Mouse (Mus musculus): ENCODE results near the gene Stat5b. TPM values are rescaled to one million over a fixed set of nuclear protein-coding genes. Genes with fewer than 3 reads are reported as not detected.

Stat5b gene
- polyA plus RNA-seq, 1 experiment from 2014 or later = 14.0 TPM

- H3K27me3 ChIP-seq = peaks cover 13% of the 10 kb centered on the region
- no peak overlapping the region for H3K27ac ChIP-seq
- H3K4me3 ChIP-seq (replicated peaks) = peak overlapping the region; percentile 78
- H3K9me3 ChIP-seq = no peaks in the 10 kb centered on the region
- no peaks in the 10 kb centered on the region for H3K36me3 ChIP-seq
- peaks cover 29% of the 10 kb centered on the region for H3K4me1 ChIP-seq (replicated peaks)
- no peak for ATAC-seq
- peak overlapping the region; percentile 76 for H3K4me2 ChIP-seq (replicated peaks)
- 58% methylated on average over 6 of the region's 6 CpGs for WGBS
- H3K9ac ChIP-seq (replicated peaks) = peak overlapping the region; percentile 91
Observed at GRCm38 (mm10) chr11:100848789-100849379, 1.6 kb downstream of the Stat5b start.

GRCm38 (mm10) chr11:100848080-100848479 lies 2.4 kb downstream of the Stat5b start:
- H3K9me3 ChIP-seq = no peaks in the 10 kb centered on the region
- WGBS = 74% methylated on average over 4 of the region's 4 CpGs
- peaks cover 8% of the 10 kb centered on the region for H3K27me3 ChIP-seq
- peak overlapping the region; percentile 76; the same call in 1 of the 2 replicates for H3K4me2 ChIP-seq (replicated peaks)
- peaks cover 29% of the 10 kb centered on the region for H3K4me1 ChIP-seq (replicated peaks)
- H3K27ac ChIP-seq = no peak overlapping the region
- no peak overlapping the region for H3K4me3 ChIP-seq (replicated peaks)
- H3K36me3 ChIP-seq = no peaks in the 10 kb centered on the region
- H3K9ac ChIP-seq (replicated peaks) = no peak overlapping the region
- no peak for ATAC-seq

DNA sequence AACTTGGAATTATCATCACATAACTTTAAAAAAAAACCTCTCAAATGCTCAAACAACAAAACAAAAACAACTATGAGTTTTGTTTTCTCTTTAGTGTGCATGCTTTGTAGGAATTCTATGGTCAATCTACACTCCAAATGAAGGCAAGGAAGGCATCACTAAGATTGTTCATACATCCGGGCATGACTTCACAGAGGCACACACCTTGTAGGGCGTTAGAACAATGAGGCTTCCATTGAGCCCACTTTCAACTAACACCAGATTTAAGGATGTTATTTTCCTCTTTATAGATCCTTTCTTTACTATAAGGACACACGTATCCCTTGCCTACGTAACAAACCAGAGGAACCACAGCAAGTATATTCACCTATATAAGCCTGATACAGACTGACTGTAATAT lies 3.0 kb downstream of the Stat5b start:
- Histone ChIP-seq H3K9me3 (no peaks in the 10 kb centered on the region), H3K36me3 (no peaks in the 10 kb centered on the region), H3K27ac (no peak overlapping the region), H3K4me1 (replicated peaks) (peaks cover 29% of the 10 kb centered on the region), H3K9ac (replicated peaks) (no peak overlapping the region), H3K4me3 (replicated peaks) (no peak overlapping the region), H3K4me2 (replicated peaks) (no peak overlapping the region), H3K27me3 (peaks cover 2% of the 10 kb centered on the region)
- WGBS = 92% methylated on average over 4 of the region's 4 CpGs
- no peak for ATAC-seq

- 90% methylated on average over 6 of the region's 6 CpGs for WGBS
- H3K36me3 ChIP-seq = no peaks in the 10 kb centered on the region
- no peak overlapping the region for H3K27ac ChIP-seq
- ATAC-seq = no peak
- peaks cover 21% of the 10 kb centered on the region for H3K4me1 ChIP-seq (replicated peaks)
- no peak overlapping the region for H3K4me2 ChIP-seq (replicated peaks)
- H3K4me3 ChIP-seq (replicated peaks) = no peak overlapping the region
- no peaks in the 10 kb centered on the region for H3K9me3 ChIP-seq
- H3K27me3 ChIP-seq = no peaks in the 10 kb centered on the region
- H3K9ac ChIP-seq (replicated peaks) = no peak overlapping the region
Observed at GRCm38 (mm10) chr11:100845793-100846192, 4.7 kb downstream of the Stat5b start.

DNA sequence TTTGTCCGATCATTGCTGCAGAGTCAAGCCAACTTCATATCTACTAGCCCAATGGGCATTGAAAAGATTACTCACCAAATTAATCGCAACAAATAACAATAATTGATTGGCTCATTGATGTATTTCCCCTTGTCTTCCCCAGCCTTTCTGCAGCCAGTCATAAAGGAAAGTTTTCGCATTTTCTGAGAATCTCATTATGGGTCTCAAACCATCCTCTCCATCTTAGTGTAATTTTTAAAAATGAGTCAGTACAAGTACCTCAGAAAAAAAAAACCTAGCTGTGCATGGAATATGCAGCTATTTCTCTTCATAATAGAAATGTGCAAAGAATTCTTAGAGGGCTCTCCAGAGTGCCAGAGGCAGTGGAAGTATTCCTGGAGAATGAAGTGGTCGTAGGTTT lies 6.4 kb downstream of the Stat5b start:
- no peak for ATAC-seq
- H3K4me1 ChIP-seq (replicated peaks) = peaks cover 13% of the 10 kb centered on the region
- 94% methylated on average over 4 of the region's 4 CpGs for WGBS
- H3K27me3 ChIP-seq = no peaks in the 10 kb centered on the region
- no peak overlapping the region for H3K9ac ChIP-seq (replicated peaks)
- no peak overlapping the region for H3K4me2 ChIP-seq (replicated peaks)
- H3K36me3 ChIP-seq = no peaks in the 10 kb centered on the region
- no peak overlapping the region for H3K4me3 ChIP-seq (replicated peaks)
- no peak overlapping the region for H3K27ac ChIP-seq
- no peaks in the 10 kb centered on the region for H3K9me3 ChIP-seq

- no peak overlapping the region for H3K27ac ChIP-seq
- WGBS = 94% methylated on average over 8 of the region's 8 CpGs
Observed at GRCm38 (mm10) chr11:100843070-100843669, 7.4 kb downstream of the Stat5b start.

DNA sequence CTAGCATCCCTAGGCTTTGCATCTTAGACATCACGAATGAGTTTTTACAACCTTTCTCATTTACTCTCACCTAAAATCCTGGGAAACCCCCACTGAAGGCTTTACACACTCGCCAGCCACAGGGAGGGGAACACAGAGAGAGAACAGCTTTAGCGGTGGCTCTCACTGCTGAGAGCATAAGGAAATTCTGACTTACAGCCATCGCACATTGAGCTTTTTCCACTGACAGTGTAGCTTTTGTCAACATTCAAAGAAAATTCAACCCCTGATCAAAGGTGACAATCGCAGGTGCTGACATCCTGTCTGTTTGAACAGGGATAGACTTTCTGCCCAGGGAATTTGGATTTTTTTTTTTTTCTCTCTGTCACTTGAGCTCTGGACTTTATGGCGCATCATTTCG lies 8.5 kb downstream of the Stat5b start:
- 89% methylated on average over 7 of the region's 7 CpGs for WGBS
- Histone ChIP-seq H3K27me3 (no peaks in the 10 kb centered on the region), H3K4me2 (replicated peaks) (no peak overlapping the region), H3K9ac (replicated peaks) (no peak overlapping the region), H3K27ac (no peak overlapping the region), H3K4me1 (replicated peaks) (no peaks in the 10 kb centered on the region), H3K9me3 (no peaks in the 10 kb centered on the region), H3K4me3 (replicated peaks) (no peak overlapping the region), H3K36me3 (no peaks in the 10 kb centered on the region)
- ATAC-seq = no peak

More at GRCm38 (mm10) chr11:100843070-100843669, 7.4 kb downstream of the Stat5b start:
- Histone ChIP-seq H3K27me3 (no peaks in the 10 kb centered on the region), H3K36me3 (no peaks in the 10 kb centered on the region), H3K4me2 (replicated peaks) (no peak overlapping the region), H3K9ac (replicated peaks) (no peak overlapping the region), H3K4me1 (replicated peaks) (peaks cover 3% of the 10 kb centered on the region; the same call in 1 of the 2 replicates), H3K9me3 (no peaks in the 10 kb centered on the region), H3K4me3 (replicated peaks) (no peak overlapping the region)
- no peak for ATAC-seq

DNA sequence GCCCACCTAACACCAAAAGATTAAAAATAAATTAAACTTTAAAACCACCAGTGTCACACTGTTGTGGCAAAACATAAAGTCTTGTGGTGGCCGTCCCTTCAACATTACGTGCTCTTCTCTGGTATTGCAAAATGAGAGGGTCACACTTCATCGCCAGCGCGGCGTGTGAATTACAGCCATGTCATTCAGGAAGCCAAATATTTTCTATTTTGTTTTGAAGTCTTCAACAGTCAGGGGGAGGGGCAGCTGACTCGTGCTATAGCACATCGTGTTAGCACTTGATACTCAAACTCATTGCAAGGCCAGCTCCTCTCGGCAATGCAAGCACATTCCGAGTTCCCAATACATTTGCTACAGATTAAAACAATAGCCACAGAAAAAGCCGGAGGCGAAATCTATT lies 9.7 kb downstream of the Stat5b start:
- 77% methylated on average over 12 of the region's 12 CpGs for WGBS
- H3K27ac ChIP-seq = no peak overlapping the region
- H3K4me1 ChIP-seq (replicated peaks) = no peaks in the 10 kb centered on the region
- ATAC-seq = no peak
- H3K4me2 ChIP-seq (replicated peaks) = no peak overlapping the region
- no peak overlapping the region for H3K9ac ChIP-seq (replicated peaks)
- no peak overlapping the region for H3K4me3 ChIP-seq (replicated peaks)
- H3K27me3 ChIP-seq = no peaks in the 10 kb centered on the region
- no peaks in the 10 kb centered on the region for H3K9me3 ChIP-seq
- H3K36me3 ChIP-seq = no peaks in the 10 kb centered on the region

GRCm38 (mm10) chr11:100839523-100839922 lies 11.0 kb downstream of the Stat5b start:
- no peak overlapping the region for H3K4me2 ChIP-seq (replicated peaks)
- WGBS = 83% methylated on average over 8 of the region's 8 CpGs

GRCm38 (mm10) chr11:100838894-100839293 lies 11.6 kb downstream of the Stat5b start:
- Histone ChIP-seq H3K4me3 (replicated peaks) (no peak overlapping the region), H3K36me3 (no peaks in the 10 kb centered on the region), H3K27ac (no peak overlapping the region), H3K4me2 (replicated peaks) (no peak overlapping the region), H3K27me3 (no peaks in the 10 kb centered on the region), H3K9me3 (no peaks in the 10 kb centered on the region), H3K9ac (replicated peaks) (no peak overlapping the region), H3K4me1 (replicated peaks) (no peaks in the 10 kb centered on the region)
- 94% methylated on average over 9 of the region's 9 CpGs for WGBS
- no peak for ATAC-seq

More at GRCm38 (mm10) chr11:100839523-100839922, 11.0 kb downstream of the Stat5b start:
- Histone ChIP-seq H3K4me1 (replicated peaks) (no peaks in the 10 kb centered on the region), H3K27me3 (no peaks in the 10 kb centered on the region), H3K9ac (replicated peaks) (no peak overlapping the region), H3K4me3 (replicated peaks) (no peak overlapping the region), H3K9me3 (no peaks in the 10 kb centered on the region), H3K36me3 (no peaks in the 10 kb centered on the region), H3K27ac (no peak overlapping the region)
- ATAC-seq = no peak

GRCm38 (mm10) chr11:100836923-100837702 lies 13.4 kb downstream of the Stat5b start:
- no peaks in the 10 kb centered on the region for H3K9me3 ChIP-seq
- no peak overlapping the region for H3K4me3 ChIP-seq (replicated peaks)
- no peak for ATAC-seq
- no peaks in the 10 kb centered on the region for H3K36me3 ChIP-seq
- H3K27ac ChIP-seq = no peak overlapping the region
- H3K27me3 ChIP-seq = no peaks in the 10 kb centered on the region
- no peaks in the 10 kb centered on the region for H3K4me1 ChIP-seq (replicated peaks)
- WGBS = 82% methylated on average over 9 of the region's 9 CpGs
- H3K9ac ChIP-seq (replicated peaks) = no peak overlapping the region
- H3K4me2 ChIP-seq (replicated peaks) = no peak overlapping the region

- Histone ChIP-seq H3K4me2 (replicated peaks) (no peak overlapping the region), H3K27ac (no peak overlapping the region), H3K9ac (replicated peaks) (no peak overlapping the region), H3K4me3 (replicated peaks) (no peak overlapping the region), H3K9me3 (no peaks in the 10 kb centered on the region), H3K27me3 (no peaks in the 10 kb centered on the region), H3K4me1 (replicated peaks) (peaks cover 14% of the 10 kb centered on the region), H3K36me3 (no peaks in the 10 kb centered on the region)
- ATAC-seq = no peak
- 75% methylated on average over 7 of the region's 7 CpGs for WGBS
Observed at GRCm38 (mm10) chr11:100833466-100833865, 17.1 kb downstream of the Stat5b start.
